8 mouse cellular contexts compared by ENCODE assay signal in the genomic region with DNA sequence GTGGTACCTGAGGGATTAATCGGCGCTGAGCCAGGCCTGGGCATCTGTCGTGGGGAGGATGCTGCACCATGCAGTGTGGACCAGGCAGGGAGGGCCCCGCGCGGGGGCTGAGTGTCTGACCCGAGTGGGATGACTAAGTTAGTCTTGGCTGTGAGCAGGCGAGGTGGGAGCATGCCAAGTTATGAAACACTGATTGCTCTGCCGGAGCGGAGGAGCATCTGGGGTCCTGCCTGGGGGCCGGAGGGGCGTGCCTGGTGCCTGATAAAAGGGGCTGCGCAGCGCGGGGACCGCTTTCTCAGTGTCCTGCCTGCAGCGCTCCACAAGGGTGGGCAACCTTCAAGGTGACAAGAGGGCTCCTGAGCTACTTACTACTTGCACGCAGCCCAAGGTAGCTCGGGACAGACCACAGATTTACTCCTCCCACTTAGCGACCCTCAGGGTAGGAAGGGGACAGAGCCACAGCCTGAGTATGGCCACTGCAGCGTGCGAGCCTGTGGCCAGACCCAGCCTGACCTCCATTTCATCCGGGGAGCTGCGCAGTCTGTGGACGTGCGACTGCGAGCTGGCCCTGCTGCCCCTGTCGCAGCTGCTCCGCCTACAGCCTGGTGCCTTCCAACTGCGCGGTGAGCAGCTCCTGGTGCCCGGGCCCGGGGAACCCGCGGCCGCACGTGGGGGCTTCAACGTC. TPM values are rescaled to one million over a fixed set of nuclear protein-coding genes. Genes with fewer than 3 reads are reported as not detected.
DNase-seq lines count a peak whose midpoint lies in the region; ATAC-seq and TF ChIP-seq lines count a peak whose summit lies in the region.

A gene (plus strand): TSS at position 241 of the 685 bp plus-strand sequence.

- peak; percentile 76 for ATAC-seq in embryonic facial prominence, embryonic 11.5 days (replicated peaks; ENCODE audit: insufficient number of reproducible peaks, low FRiP score, low TSS enrichment, low read depth)
- peak; percentile 74 for ATAC-seq in limb, embryonic 14.5 days (ENCODE audit: low FRiP score, low read depth)
- peak; percentile 62 for ATAC-seq in midbrain, embryonic 16.5 days

- H3K36me3 ChIP-seq in embryonic facial prominence, embryonic 11.5 days (replicated peaks; ENCODE audit: control insufficient read depth, insufficient read depth, low read depth, low read length) = no peaks in the 10 kb centered on the region
- no peaks in the 10 kb centered on the region for H3K36me3 ChIP-seq in limb, embryonic 14.5 days (ENCODE audit: control insufficient read depth, insufficient read depth, low read length)
- H3K36me3 ChIP-seq in midbrain, embryonic 16.5 days (ENCODE audit: control insufficient read depth, insufficient read depth, low read length) = no peaks in the 10 kb centered on the region
- H3K36me3 ChIP-seq in testis, adult 2 months (ENCODE audit: control insufficient read depth, insufficient read depth, low read length) = no peaks in the 10 kb centered on the region
- H3K36me3 ChIP-seq in thymus, adult 2 months (ENCODE audit: control insufficient read depth, insufficient read depth, low read length) = no peaks in the 10 kb centered on the region

- peak within 1 kb of the TSS; percentile 28 for H3K4me3 ChIP-seq in embryonic facial prominence, embryonic 11.5 days (ENCODE audit: low read depth, low read length)
- H3K4me3 ChIP-seq in limb, embryonic 14.5 days (replicated peaks; ENCODE audit: low read length) = peak within 1 kb of the TSS; percentile 41
- H3K4me3 ChIP-seq in midbrain, embryonic 16.5 days (ENCODE audit: low read depth, low read length) = peak within 1 kb of the TSS; percentile 23; the same call in 1 of the 2 replicates
- peak within 1 kb of the TSS; percentile 33 for H3K4me3 ChIP-seq in testis, adult 2 months (ENCODE audit: control insufficient read depth, low read depth, low read length)
- no peak within 1 kb of the TSS for H3K4me3 ChIP-seq in thymus, adult 2 months (ENCODE audit: control insufficient read depth, insufficient read depth, low read length)

- peak; percentile 86 to 87 for DNase-seq in adrenal gland, postnatal 36 days
- DNase-seq in embryonic facial prominence, embryonic 11.5 days (ENCODE audit: low spot score) = peak; percentile 41
- DNase-seq in heart, adult 18-20 months = peak; percentile 90 to 93
- DNase-seq in kidney, adult 11 months = peak; percentile 18
- peak; percentile 80 for DNase-seq in limb, embryonic 14.5 days (ENCODE audit: low spot score)
- DNase-seq in thymus, adult 2 months = no peak

- no peak for TF ChIP-seq POLR2A in limb, embryonic 14.5 days (IDR thresholded peaks at IDR 0.05; ENCODE audit: borderline replicate concordance, extremely low read depth, insufficient read depth, insufficient read length)
- TF ChIP-seq POLR2A in testis, adult 2 months (IDR thresholded peaks at IDR 0.05; ENCODE audit: control insufficient read depth, low read depth, low read length) = 0 out of 2 replicates have a peak, but pooled peaks have one; percentile 14
- TF ChIP-seq POLR2A in thymus, adult 2 months (IDR thresholded peaks at IDR 0.05; ENCODE audit: control insufficient read depth, extremely low read depth, insufficient read depth, low read length, poor library complexity) = no peak

- 3% methylated on average over 38 of the region's 38 CpGs for WGBS in embryonic facial prominence, embryonic 11.5 days
- 8% methylated on average over 37 of the region's 38 CpGs for WGBS in limb, embryonic 14.5 days
- 2% methylated on average over 38 of the region's 38 CpGs for WGBS in midbrain, embryonic 16.5 days
- 49% methylated on average over 38 of the region's 38 CpGs for WGBS in thymus, adult 2 months

- H3K27me3 ChIP-seq in embryonic facial prominence, embryonic 11.5 days (ENCODE audit: control insufficient read depth, insufficient read depth, low read length) = 0 out of 2 replicates have a peak, but pooled peaks cover 2% of the 10 kb centered on the region
- peaks cover 4% of the 10 kb centered on the region for H3K27me3 ChIP-seq in limb, embryonic 14.5 days (ENCODE audit: control insufficient read depth, insufficient read depth, low read length)
- peaks cover 3% of the 10 kb centered on the region; the same call in 1 of the 2 replicates for H3K27me3 ChIP-seq in midbrain, embryonic 16.5 days (ENCODE audit: control insufficient read depth, insufficient read depth, low read depth, low read length)
- no peaks in the 10 kb centered on the region for H3K27me3 ChIP-seq in testis, adult 2 months (ENCODE audit: control insufficient read depth, insufficient read depth, low read length)
- H3K27me3 ChIP-seq in thymus, adult 2 months (ENCODE audit: control insufficient read depth, insufficient read depth, low read length) = no peaks in the 10 kb centered on the region

- H3K4me2 ChIP-seq in embryonic facial prominence, embryonic 11.5 days (ENCODE audit: low read depth, low read length) = peak within 1 kb of the TSS; percentile 73
- peak within 1 kb of the TSS; percentile 76 for H3K4me2 ChIP-seq in limb, embryonic 14.5 days (replicated peaks; ENCODE audit: low read depth, low read length, severe bottlenecking)
- H3K4me2 ChIP-seq in midbrain, embryonic 16.5 days (ENCODE audit: low read length) = peak within 1 kb of the TSS; percentile 48

- peak within 1 kb of the TSS; percentile 52 for H3K9ac ChIP-seq in embryonic facial prominence, embryonic 11.5 days (replicated peaks; ENCODE audit: low read length)
- H3K9ac ChIP-seq in limb, embryonic 14.5 days (ENCODE audit: low read depth, low read length, severe bottlenecking) = peak within 1 kb of the TSS; percentile 45
- H3K9ac ChIP-seq in midbrain, embryonic 16.5 days (ENCODE audit: low read depth, low read length) = peak within 1 kb of the TSS; percentile 53

- H3K4me1 ChIP-seq in embryonic facial prominence, embryonic 11.5 days (ENCODE audit: control insufficient read depth, insufficient read depth, low read length) = no peaks in the 10 kb centered on the region
- peaks cover 14% of the 10 kb centered on the region for H3K4me1 ChIP-seq in limb, embryonic 14.5 days (ENCODE audit: control insufficient read depth, insufficient read depth, low read length)
- peaks cover 18% of the 10 kb centered on the region for H3K4me1 ChIP-seq in midbrain, embryonic 16.5 days (ENCODE audit: control insufficient read depth, insufficient read depth, low read length)
- H3K4me1 ChIP-seq in testis, adult 2 months (ENCODE audit: control insufficient read depth, insufficient read depth, low read length) = peaks cover 8% of the 10 kb centered on the region
- H3K4me1 ChIP-seq in thymus, adult 2 months (replicated peaks; ENCODE audit: control insufficient read depth, insufficient read depth, low read length) = peaks cover 20% of the 10 kb centered on the region

- no peaks in the 10 kb centered on the region; the same call in 1 of the 2 replicates for H3K9me3 ChIP-seq in embryonic facial prominence, embryonic 11.5 days (replicated peaks; ENCODE audit: control insufficient read depth, low read length)
- H3K9me3 ChIP-seq in limb, embryonic 14.5 days (ENCODE audit: control insufficient read depth, low read length) = 0 out of 2 replicates have a peak, but pooled peaks cover 5% of the 10 kb centered on the region
- H3K9me3 ChIP-seq in midbrain, embryonic 16.5 days (replicated peaks; ENCODE audit: control insufficient read depth, low read length, poor library complexity, severe bottlenecking) = no peaks in the 10 kb centered on the region

- no peak within 1 kb of the TSS for H3K27ac ChIP-seq in embryonic facial prominence, embryonic 11.5 days (replicated peaks; ENCODE audit: low read depth, low read length)
- no peak within 1 kb of the TSS for H3K27ac ChIP-seq in limb, embryonic 14.5 days (replicated peaks; ENCODE audit: low read depth, low read length)
- H3K27ac ChIP-seq in midbrain, embryonic 16.5 days (ENCODE audit: low read length) = peak within 1 kb of the TSS; percentile 48
- no peak within 1 kb of the TSS for H3K27ac ChIP-seq in testis, adult 2 months (ENCODE audit: control insufficient read depth, insufficient read depth, low read depth, low read length)
- no peak within 1 kb of the TSS for H3K27ac ChIP-seq in thymus, adult 2 months (ENCODE audit: control insufficient read depth, insufficient read depth, low read length)

- TF ChIP-seq CTCF in testis, adult 2 months (IDR thresholded peaks at IDR 0.05; ENCODE audit: control insufficient read depth, insufficient read depth, insufficient replicate concordance, low read depth, low read length) = no peak
- TF ChIP-seq CTCF in thymus, adult 2 months (IDR thresholded peaks at IDR 0.05; ENCODE audit: borderline replicate concordance, control insufficient read depth, extremely low read depth, insufficient read depth, low read length, poor library complexity) = no peak

RNA-seq across cellular contexts. Expression of the gene that starts here (rescaled TPM):
- 1 to 10 TPM; 3.8 to 9.1 TPM for total RNA-seq in adrenal gland, postnatal 36 days (2021)
- polyA plus RNA-seq in embryonic facial prominence, embryonic 11.5 days (2014; fragmentation: Nextera tagmentation; extraction: Ambion mirVana) = 0.70 and 0.72 TPM in 2 replicates
- total RNA-seq in heart, adult 18-20 months (2021) = 10 to 100 TPM in 1 of 2 experiments, 1 to 10 TPM in 1; 8.8 to 10.5 TPM
- 3.5 and 3.8 TPM in 2 replicates for polyA plus RNA-seq in limb, embryonic 14.5 days (2012; rRNA removed)
- polyA plus RNA-seq in limb, embryonic 14.5 days (2014; fragmentation: Nextera tagmentation; extraction: Ambion mirVana) = 2.6 and 3.1 TPM in 2 replicates
- 2.0 and 2.8 TPM in 2 replicates for polyA plus RNA-seq in midbrain, embryonic 16.5 days (2015; fragmentation: Nextera tagmentation; extraction: Ambion mirVana)
- 0.37 and 0.41 TPM in 2 replicates for polyA plus RNA-seq in testis, adult 2 months (2012; rRNA removed)
- 2.8 and 2.9 TPM in 2 replicates for polyA plus RNA-seq in thymus, adult 2 months (2012; rRNA removed)

Comparison
In these comparisons a context has a peak if more than half of its experiments do, and no peak if none do; other contexts are left out.
1. Peak in DNase-seq, ATAC-seq, H3K4me3 ChIP-seq, H3K9ac ChIP-seq and H3K4me2 ChIP-seq in embryonic facial prominence, embryonic 11.5 days; RNA of the gene not detected or under 1 TPM.